Mouse (Mus musculus) adrenal gland, adult (tissue): ENCODE results near the gene Lrrc4c.
A peak's percentile ranks its signal among the peaks of the same experiment; 100 is the strongest.

Experiments
- DNase-seq, 2 experiments: peaks; one replicate each; pipeline ENCODE4 v3.0.0; 2022 to 2023; ENCODE audit warnings: low spot score in 1 of 2; ENCODE audit not compliant: inconsistent age in 2 of 2

Gene Lrrc4c

DNA sequence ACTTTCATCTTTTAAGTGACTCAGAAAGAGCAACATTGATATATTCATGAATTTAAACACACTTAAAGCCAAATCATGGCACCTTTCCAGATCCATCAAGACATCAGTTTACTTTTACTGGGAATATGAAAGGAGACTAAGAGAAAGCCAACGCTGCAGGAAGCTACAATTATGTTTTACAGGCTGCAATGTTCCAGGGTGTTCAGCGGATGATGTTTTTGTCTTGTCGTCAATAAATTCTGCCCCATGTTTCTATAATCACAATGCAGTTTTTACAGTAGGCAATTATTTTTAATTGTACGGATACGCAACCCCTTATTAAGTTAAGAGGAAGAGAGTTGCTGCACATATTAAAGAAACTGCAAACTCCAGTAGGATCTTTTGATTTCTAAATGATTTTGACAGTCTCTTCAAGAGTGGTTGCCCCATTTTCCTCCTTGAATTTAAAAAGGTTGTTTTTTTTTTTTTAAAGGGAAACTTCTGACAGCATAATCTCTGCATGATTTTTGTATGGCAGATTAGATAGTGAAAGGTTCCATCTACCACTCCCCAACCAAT is 532.9 kb downstream of the Lrrc4c start:
- no peak for DNase-seq

DNA sequence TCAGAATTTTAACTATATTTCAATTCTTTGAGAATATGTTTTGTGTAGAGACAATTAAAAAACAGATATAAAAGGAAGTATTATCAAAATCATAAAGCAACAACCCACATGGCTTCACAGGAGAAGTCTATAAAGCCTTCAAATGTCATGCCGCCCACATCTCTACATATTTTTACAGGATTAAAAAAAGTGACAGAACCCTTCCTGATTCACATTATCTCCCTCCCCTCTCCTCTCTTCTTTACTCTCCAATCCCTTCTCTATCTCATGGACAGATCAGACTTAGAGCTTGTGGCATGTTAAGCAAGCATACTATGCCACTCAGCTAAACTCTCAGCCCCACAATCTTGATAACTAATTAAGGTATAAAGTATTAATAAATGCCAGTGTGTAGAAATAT is 535.8 kb downstream of the Lrrc4c start:
- DNase-seq = no peak

DNA sequence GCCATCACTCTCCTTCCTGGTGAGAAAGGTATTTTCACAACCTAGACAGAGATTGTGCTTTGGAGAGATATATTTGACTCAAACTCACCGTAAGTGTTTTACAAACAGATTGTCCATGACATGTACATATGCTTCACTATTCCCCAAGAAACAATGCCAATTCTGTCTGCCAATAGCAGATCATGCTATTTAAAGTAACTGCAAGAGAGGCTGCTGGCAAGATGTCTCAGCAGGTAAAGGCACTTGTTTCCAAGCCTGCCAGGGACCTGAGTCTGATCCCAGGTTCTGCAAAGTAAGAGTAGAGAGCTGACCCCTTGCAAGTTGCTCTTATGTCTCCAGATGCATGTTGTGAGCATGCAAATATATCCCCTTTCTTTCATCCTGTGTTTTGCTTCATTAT is 558.1 kb downstream of the Lrrc4c start:
- DNase-seq = no peak

DNA sequence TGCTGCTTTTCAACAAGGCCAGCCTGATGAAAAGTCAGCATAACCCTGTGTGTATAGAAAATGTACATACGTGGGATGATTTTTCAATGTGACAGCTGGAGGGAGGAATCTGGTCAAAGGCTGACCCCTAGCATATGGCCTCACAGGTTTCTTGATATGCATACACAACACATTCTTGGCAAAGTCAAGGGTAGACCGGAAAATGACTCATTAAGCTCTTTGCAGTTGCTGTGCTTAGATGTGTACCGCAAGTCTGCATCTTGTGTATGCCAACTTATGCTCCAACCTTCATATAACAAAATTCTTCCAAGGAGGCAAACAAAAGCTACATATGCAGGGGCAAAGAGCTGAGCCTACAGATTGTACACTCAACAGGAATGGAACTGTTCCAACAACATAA is 631.6 kb downstream of the Lrrc4c start:
- no peak for DNase-seq

DNA sequence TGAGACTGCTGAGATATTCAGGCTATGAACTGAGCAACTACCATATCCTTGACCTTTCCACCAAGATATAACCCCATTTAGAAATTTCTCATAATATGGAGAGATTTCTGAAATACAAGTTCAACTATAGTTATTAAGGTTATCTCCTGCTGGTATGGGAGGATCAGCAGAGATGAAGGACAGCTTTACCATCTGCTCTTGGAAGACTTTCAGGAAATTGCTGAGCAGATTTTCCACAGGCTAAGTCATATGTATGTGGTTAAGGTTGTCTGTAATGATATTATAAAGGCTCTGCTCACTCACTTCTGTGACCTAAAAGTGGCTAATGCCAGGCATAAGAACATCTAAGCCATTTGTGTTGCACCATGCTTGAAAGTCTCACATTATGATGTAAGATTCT is 681.6 kb downstream of the Lrrc4c start:
- no peak for DNase-seq

DNA sequence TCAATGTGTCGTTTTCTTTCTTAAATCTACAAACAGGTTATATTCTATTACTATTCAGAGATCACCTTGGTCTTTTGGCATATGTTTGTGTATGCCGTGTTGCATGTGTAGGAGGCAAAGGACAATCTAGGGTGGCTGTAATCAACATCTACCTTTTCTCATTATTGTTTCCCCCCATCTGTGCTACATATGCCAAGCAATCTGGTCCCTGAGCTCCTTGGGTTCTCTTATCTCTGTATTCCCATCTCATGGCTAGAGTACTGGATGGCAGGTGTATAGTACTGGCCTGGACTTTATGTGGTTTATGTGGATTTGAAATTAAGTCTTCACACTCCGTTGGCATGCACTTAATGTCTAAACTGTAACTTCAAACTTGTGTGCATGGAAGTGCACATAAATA is 700.4 kb downstream of the Lrrc4c start:
- no peak for DNase-seq

DNA sequence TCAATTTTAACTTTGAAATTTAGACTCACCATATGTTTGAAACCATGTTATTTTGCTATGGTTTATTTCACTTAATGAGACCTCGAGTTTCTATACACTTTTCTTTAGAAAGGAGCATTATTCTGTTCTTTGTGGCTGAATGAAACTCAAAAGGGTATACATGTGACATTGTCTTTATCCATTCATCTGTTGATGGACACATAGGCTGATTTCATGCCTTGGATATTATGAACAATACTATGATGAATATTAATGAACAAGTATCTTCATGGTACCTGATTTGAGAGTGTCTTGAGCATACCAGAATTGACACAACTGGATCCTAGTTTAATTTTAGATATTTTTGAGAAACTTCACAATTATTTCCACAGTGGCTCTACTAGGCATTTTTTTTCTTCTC is 709.0 kb downstream of the Lrrc4c start:
- no peak for DNase-seq

DNA sequence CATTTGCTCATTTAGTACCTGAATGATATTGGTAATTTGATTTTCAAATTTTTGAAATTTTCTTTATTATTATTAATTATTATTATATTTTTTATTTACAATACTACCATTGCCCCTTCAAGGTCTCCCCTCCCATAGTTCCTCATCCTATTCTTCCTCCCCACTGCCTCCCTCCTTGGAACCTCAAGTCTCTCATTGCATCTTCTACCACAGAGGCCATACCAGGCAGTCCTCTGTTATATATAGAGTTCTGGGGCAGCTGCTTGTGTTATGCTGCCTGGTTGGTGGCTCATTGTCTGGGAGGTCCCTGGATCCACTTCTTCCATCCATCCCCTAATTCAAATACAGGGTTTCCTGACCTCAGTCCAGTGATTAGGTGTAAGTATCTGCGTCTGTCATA is 709.6 kb downstream of the Lrrc4c start:
- no peak for DNase-seq

DNA sequence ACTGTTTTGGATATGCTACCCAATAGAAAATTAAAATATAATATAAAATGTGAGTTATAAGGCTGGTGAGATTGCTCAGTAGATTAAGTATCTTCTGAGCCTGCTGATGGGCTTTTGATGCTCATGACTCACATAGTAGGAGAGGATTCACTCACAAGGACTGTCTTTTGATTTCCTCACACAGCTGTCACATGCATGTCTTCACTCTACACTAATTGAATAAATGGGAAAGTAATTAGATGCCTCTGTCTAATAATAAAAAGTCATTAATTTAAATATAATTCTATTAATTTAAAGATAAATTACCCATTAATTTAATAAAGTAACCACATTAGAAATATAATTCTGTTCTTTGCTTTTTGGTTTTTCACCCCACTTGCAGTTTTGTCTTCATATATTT is 718.4 kb downstream of the Lrrc4c start:
- DNase-seq = no peak

DNA sequence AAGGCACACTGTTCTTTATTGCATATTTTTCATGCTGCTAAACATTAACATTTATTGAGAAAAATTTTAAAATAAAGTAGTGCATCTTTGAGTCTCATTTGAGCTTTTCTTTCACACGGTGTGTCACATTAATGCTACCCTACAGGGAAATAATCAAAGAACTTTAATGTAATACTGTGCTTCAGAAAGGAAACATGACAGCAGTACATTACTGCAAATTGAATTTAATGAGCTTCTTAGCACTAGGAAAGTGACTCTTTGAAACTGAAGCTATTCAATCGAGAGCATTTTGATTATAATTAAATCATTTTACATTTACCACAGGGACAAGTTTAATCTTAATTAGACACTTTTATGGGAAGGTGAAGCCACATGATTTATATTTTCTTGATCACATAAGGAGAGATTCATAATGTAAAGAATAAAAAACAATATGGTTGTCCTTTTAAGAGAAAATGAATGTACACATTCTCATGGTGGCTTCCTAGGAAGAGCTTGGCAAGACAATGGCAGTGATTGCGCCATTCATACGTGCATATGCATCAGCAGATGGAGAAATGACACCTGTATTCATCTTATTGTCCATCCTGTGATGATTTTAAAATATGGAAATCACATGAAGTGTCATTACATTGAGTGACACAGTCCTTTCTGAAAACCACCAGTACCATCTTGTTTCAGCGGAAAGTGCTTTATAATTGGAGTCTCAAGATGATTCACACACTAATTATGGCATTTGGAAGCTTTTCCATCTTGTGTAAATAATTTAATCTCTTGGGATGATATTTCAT is 719.2 kb downstream of the Lrrc4c start:
- no peak for DNase-seq

DNA sequence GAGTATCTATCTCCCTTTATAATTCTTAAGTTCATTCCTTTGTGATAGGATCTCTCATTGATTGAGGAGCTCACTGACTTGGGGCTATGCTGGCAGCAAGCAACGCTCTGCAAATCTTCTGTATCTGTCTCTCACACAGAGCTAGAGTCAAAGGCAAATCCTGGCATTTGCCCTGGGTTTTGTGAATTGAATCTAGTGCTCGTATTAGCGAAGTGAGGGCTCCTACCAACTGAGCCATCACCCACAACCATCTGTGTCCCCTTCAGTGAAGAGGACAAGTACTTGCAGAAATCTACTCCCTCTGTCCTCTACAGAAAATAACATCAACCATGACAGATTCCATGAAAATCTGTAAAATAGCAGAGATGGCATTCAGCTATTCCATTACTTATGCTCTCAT is 726.0 kb downstream of the Lrrc4c start:
- no peak for DNase-seq

DNA sequence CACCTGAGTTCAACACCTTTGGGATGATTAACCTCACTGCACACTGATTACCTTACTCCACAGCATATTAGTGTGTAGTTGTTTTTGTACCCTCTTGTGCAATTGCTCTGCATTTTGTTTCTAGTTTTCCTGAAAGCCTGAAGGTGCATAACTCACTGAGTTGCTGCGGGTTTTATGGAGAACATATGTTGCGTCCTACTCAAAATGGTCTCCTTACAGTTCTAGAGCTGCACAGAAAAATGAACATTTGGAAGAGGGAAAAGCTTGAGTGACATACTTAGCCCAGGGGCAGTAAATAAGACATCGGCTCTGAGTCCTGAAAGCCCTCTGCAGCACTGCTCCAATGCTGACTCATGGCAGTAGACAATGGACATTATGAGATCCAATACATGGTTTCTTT is 727.7 kb downstream of the Lrrc4c start:
- DNase-seq = no peak

DNA sequence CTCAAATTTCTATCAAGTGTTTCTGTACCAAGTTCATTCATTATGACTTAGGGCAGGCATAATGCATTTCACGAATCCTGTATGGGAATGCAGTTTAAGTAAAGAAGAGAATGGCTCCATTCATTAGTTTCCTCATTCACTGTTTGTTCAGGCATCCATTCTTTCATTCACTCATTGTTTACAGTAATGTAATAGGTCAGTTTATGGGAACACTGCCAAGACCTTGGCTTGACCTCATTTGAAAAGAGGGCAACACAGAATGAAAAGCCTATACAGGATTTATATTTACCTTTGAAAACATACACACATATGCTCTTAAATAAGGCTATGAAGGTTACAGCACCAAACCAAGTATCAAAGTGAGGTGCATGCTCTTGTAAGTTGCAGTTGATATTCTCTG is 762.2 kb downstream of the Lrrc4c start:
- no peak for DNase-seq

DNA sequence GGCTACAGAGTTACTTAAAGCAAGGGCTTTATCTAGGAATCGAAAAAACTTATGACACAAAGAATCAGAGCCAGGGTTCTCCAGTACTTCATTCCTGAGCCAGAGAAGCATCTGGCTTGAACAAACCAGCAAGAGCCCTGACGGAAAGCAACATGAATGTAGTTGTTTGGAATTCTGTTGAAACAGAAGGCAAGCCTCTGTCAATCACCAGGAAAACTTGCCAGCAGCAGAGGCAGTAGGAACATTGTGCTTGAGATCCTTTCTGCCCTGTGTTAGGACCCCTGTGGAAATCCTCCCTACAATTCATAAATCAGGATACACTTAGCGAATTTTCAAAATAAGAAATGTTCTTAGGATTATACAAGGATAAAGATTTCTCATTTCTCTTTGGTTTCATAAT is 780.0 kb downstream of the Lrrc4c start:
- no peak for DNase-seq

DNA sequence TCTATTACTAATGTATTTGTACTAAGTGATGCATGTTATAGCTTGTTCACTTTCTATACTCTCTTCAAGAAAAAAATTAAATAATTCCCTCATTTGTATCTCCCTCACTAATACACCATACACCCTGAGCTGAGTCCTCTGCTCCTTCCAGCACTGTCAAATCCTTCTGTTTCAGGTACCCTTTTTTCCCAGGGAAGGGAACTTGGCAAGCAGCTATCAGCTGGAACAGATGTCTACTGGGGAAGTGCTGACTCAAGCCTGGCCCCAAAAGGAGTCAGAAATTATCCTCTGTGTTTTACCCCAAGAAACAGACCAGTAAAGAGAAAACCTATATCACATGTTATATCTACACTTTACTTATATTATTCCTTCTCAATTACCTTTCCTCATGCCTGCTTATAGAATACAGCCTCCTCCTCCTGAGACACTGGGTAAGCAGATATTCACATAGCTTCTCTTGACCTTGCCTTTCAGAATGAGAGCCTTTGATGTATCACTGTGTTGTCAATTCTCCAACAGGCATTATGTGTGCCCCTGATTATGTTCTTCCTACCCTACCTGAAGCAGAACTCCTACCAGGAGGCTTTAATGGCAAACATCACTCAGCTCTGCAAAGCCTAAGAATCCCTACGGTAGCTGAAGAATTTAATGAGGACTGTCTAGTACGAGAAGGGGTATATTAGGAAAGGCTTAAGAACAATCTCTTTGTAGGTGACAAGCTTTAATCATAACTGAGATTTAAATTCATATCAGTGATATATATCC is 785.6 kb downstream of the Lrrc4c start:
- no peak for DNase-seq

DNA sequence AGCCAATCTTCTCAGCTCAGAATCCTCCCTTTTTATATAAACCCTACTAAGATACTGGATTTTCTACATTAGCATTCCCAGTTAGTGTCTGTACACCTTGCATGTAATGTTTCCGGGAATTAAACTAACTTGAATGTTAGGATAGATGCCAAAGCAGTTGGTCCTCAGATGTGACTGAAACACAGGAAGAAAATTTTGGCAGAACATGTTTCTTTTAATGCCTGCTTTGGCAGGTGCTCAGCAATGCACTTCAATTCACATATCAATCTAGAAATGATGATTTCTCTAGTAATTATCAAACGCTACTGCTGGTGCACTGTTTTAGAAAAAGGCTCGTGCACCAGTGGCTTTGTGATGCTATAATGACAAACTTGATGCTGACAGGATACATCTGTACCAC is 806.3 kb downstream of the Lrrc4c start:
- DNase-seq = no peak

DNA sequence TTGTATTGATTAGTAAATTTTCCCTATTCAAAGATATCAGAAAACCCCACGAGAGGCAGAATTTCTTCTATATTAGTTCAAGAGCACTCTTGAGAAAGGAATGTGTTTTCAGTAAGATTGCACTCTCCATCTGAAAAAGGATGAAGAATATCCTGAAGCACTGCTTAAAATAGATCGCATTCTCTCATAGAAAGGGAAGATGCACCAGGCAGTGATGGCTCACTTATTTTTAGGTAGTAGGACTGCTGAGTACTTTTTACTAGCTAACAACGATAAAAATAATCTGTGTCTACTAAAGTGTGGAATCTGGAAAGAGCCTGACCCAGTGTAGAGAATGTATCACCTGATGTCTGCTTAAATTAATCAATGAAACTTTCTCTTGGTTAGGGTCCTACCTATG is 820.5 kb downstream of the Lrrc4c start:
- DNase-seq = no peak

DNA sequence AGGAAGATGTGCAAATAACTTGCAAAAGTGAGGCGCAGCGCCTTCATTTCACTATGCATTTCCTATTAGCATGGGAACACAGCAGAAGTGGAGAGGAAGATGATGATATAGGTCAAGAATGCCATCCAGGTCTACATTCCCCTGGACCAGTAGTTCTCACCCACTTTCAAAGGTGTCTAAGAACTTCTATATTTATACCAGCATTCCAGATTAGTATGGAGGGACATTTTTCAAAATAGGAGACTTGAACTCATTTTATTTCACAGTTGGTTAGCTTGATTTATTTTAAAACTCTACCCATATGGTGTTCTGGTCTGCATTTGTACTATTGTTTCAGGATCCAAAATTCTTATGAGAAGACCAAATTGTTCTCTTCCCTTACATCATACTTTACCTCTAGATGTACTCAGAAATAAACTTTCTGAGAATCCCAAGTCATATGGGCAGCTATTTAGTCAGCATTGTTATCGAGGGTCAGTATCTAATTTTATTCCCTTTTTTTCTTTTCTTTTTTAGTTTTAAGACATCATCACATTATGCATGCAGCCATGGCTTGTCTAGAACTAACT is 833.7 kb downstream of the Lrrc4c start:
- no peak for DNase-seq

DNA sequence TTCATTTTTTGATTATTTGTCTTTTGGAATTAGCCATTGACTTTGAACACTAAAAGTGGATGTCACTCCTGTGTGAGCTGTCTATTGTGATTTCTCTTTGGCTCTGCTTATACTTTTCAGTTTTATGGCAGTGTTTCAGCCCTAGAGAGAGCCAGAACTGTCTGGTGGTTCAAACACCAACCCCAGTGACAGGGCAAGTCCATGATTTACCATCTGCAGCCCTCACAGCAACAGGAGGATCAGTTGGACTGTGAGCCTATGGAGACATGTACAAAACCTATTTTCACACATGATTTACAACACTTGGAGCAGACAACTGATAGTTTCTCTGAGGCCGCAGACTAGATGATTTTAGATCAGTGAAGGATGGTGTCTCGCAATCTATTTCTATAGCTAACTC is 847.8 kb downstream of the Lrrc4c start:
- no peak for DNase-seq

DNA sequence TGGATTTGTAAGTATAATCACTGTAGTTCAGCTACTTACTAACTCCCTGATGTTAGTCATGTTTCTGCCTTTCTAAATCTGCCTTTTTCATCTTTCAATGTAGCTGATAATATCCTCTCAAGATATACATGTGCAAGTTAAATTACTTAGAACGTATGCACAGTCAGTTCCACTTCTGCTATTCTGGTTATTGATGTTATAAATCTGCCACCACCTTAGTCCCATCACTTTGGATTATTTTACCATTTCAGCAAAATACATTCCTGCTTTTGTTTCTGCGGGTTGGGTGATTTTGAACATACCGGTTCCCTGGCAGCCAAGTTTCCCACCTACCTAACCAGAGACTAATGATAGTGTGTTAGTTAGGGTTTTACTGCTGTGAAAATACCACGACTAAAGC is 860.4 kb downstream of the Lrrc4c start:
- DNase-seq = no peak

DNA sequence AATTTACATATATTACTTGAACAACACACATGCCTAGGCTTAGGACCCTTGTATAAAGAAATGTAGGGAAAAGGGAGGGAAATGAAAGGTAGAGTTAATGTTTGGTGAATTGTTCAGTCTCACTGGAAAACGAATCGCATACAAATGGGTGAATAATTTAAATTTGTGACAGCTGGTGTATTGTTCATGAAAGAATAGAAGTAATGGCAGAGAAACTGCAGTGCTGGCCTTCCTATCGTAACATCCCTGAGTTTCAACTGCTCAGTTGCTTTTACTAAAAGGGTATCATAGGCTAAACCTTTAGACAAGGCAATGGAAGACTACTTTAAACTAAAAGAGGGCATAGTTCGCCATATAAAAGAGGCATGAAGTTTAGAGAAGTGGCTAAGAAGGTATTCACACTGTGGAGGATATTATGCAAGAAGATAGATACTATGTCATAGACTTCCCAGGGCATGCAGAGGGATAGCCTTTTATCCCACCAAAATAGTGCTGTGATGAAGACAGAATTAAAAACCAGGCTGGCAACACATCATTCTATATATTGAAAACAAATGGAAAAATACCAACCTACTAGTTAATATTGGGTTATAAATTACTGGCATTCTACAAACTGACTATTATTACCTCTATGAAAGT is 879.1 kb downstream of the Lrrc4c start:
- DNase-seq = no peak

DNA sequence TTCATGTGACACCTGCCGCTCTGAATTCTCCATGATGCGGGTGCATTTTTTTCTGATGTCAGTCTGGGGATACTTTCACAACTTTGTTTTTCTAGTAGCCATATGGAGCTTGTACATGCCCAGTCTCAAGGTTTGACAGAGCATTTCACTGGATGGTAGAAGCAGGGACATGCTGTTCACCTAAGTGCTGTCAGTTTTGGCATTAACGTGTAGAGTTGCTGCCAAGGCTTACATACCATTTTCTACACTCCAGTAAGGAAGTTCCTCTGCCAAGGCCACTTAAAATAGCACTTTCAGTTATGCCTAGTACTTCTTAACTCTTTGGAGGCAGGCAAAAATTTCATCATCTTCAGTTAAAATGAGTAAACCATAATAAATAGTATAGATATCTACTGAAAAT is 915.0 kb downstream of the Lrrc4c start:
- peak; percentile 46 to 48 for DNase-seq
